Mouse (Mus musculus) testis, postnatal 10 days (tissue): ENCODE data around the gene Zbtb38.

Experiments
- DNase-seq: peaks from one replicate; pipeline ENCODE4 v3.0.0; 2021; ENCODE audit warnings: low spot score

Gene Zbtb38

DNA sequence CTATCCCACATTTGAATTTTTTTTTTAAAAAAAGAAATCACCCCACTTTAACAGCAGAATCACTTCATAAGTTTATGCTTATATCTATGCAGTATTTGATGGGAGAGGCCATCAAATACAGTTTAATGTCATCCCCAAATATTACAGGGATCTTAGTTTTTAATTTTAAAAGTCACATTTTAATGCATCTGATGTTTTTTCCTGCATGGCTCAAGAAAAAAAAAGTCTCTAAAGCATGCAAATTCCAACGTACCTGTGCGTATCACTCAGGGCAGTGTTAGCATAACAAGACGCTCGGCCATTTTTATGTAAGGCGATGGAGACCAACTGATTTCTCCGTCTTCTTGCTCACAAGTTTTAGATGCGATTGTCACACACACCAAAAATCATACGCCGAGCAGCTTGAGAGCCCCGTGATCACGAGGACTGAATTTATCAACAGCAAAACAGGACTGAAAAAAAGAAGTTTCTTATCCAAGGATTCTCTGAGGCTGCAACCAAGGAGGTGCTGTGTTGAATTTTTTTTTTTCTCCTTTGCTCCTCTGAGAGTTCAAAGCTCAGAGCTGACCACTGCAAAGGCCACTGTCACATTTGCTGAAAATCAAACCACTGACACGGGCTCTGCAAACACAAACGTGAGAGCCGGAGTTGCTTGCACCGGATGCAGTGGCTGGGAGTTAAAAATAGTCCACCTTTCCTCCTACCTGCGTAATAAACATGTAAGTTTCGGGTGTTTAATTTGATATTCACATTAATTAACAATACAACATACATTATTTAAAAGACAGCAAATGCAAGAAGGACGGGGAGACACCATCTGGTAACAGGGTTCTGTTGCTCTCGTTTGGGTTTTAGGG lies 21.4 kb downstream of the Zbtb38 start:
- DNase-seq = no peak

- DNase-seq = no peak
Observed at GRCm38 (mm10) chr9:96730311-96730625, 22.4 kb downstream of the Zbtb38 start.

DNA sequence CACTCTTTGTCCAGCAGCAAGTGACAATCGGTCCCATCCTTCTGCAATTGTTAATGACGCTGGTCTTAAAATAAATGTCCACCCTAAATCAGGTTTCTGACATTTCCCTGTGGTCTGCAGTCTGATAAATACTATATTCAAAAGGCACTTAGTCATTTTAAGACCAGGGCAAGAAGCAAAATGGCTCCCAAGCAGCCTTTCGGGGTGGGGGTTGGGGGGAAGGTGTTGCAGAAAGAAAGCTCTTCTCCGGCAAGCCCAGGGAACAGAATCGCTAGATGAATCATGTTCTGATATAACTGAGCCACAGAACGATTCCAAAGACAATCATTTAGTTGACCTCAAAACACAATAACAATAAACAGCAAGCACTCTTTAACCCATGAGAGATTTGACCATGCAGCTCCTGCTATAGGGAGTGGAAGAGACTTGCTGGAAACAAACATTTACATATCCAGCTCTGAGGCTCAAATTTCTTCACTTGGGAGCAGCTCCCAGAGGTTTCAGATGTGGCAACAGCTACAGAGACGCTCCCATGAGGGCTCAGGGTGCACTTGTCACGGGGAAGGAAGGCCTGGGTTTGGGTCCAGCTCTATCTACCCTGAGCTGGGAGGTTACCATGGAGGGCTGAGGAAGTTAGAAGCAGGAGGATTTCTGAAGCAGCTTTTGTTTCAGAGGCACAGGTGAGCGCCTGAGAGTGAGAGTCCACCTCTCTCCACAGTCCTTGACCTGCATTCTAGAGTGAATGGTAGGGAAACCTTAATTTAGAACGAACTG lies 22.9 kb downstream of the Zbtb38 start:
- DNase-seq = no peak

DNA sequence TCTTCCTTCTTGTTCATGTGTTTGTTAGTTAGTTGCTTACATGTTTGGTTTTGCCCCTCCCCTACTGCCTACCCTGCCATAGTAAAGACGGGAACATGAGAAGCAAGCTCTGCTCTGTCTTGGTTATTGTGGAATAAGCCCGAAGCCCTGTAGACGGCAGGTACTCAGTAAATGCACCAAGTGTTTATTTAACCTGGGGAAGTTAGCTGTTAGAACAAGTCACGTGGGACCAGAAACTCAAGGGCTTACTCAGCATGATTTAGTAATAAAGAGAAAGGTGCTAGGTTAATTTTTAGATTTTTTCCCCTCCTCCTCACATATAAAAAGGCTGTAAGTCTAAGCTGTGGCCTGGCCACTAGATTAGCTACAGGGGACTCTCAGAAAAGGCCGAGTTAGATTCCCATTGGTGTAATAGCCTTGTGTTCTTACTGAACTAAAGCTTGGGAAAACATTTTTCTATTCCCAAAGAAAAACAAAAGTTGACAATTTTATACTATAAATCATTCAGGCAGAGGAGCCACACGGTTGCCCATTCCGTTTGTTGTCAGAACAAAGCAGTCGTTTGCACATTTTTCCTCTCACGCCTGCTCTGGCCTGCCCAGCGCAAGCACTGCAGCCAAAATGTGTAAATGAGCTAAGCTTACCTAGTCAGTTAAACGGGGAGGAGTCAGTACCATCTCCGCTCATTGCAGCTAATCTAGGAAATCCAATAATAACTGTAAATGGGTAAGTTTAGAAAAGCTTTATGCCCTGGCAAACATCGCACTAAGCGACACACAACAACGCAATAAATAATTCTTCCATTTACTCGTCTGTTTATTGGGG lies 24.1 kb downstream of the Zbtb38 start:
- DNase-seq = no peak

GRCm38 (mm10) chr9:96727688-96728087 lies 24.9 kb downstream of the Zbtb38 start:
- DNase-seq = peak; percentile 52

GRCm38 (mm10) chr9:96726336-96727131 lies 26.1 kb downstream of the Zbtb38 start:
- no peak for DNase-seq

DNA sequence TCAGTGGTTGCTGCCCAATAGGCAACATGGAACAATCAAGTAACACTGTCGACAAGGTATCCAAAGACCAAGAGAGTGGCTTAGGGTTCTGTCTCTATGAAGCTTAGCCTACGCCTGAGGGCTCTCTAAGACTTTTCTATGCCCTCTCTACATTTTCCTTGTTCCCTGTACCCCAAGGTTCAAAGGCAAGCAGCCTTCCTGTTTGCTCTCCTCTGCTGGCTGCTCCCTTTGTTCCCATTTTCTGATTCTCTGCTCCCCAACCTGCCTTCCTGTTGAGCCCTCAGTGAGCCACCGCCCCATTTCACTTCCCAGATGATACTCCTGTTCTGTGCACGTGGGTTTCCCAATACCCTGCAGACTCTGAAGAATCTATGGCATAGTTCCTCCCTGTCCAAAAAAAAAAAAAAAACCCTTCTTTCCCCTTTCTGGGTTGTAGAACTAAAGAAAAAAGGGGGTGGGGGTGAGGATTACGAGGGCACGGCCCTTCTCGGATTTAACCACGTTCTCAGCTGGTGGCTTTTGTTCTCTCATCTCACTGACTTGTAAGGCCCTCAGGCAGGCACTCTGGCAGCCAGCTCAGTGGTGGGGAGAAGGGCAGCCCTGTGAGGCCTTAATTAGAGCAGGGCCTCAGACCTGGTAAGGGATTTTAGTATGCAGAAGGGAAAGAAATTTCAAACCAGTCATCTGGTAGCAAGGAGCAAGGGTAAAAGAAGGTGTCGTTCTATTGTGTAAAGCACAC lies 26.9 kb downstream of the Zbtb38 start:
- DNase-seq = no peak

DNA sequence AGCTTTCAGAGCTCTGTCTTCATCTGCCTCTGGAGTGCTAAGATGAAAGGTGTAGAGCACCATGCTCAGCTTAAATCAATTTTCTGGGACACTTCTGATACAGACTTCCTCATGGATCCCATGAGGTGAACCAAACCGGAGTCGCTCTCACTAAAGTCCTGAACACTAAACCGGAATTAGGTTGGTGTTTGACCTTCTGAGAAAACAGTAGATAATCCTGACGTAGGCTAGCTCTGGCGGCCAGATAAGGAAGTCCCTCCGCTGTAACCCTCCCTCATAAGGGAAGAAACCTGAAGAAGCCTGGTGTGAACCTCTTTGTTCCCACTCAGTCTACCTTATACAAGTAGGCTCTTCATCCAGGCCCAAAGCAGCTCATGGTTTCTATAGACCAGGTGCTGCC lies 29.0 kb downstream of the Zbtb38 start:
- no peak for DNase-seq

GRCm38 (mm10) chr9:96721163-96721799 lies 31.4 kb downstream of the Zbtb38 start:
- no peak for DNase-seq

DNA sequence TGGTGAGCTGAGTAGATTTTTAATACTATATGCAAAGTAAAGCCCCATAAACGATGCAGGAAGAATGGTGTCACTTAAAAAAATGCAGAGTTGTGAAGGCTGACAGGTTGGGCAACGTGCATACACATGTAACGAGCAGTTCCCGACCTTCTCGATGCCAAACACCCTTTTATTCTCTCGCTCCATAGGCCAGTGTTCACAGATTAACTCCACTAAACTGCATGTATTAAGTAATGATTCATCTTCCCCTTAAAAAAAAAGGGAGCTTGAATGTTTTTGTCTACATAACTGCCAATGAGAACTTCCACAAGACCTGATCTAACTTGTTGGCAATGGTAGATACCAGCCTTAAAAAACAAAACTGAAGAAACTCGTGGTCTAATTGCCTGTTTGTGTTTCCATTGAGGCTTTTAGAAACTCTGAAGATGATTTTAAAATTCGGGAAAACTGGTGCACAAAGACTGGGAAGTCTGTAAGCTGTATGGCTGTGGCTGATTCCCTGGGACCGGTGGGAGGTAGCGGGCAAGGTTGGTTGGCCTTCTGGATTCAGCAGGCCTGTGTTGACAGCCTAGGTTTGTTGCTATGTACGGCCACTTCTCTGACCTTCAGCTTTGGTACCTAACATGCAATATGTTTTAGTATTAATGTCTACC lies 32.0 kb downstream of the Zbtb38 start:
- no peak for DNase-seq

- peak; percentile 78 for DNase-seq
Observed at GRCm38 (mm10) chr9:96719408-96720158, 33.0 kb downstream of the Zbtb38 start.

- DNase-seq = no peak
Observed at GRCm38 (mm10) chr9:96718888-96719287, 33.7 kb downstream of the Zbtb38 start.

DNA sequence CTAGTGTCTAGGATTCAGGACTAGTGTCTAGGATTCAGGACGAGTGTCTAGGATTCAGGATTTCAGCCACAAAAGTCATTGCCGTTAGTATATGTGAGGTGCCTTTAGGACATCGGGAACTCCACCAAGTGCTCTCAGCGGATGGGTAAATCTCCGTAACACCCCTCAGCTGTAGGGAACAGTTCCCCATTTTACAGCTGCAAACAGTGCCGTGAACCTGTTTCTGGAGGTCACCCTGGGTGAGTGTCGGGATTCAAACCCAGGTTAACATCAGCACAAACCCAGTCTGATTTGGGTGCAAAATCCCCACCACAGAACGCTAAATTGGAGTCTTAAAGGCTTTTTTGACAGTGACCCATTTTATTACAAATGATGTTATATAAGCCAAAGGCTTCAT lies 34.2 kb downstream of the Zbtb38 start:
- DNase-seq = no peak

DNA sequence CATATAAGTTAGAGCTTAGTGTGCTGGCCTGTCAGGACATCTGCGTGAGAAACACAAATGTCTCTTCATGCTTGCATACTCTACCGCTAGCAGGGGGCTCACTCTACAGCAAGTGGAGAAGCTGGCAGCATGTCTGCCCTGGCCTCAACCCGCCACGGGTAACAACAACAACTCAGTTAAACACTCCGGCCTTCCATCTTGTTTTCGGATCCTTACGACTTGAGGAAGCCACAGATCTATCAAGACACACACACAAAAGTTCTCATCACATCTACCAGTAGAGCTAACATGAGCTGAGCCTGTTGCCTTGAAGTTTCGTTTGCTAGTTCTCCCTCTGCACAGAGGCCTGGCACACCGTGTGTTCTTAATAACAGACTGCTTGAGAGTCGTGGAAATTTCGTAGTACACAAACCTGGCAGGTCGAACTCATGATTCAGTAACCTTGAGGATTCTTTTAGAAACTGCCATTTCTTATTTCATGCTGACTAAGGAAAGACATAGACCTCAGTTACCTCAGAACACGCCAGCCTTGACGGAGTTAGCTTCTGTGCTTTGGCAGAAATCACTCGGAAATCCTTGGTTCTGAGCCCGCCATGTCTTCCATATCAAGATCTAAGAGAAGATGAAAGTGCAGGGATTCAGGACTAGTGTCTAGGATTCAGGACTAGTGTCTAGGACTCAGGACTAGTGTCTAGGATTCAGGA lies 34.8 kb downstream of the Zbtb38 start:
- DNase-seq = no peak

GRCm38 (mm10) chr9:96716735-96717444 lies 35.7 kb downstream of the Zbtb38 start:
- DNase-seq = no peak

DNA sequence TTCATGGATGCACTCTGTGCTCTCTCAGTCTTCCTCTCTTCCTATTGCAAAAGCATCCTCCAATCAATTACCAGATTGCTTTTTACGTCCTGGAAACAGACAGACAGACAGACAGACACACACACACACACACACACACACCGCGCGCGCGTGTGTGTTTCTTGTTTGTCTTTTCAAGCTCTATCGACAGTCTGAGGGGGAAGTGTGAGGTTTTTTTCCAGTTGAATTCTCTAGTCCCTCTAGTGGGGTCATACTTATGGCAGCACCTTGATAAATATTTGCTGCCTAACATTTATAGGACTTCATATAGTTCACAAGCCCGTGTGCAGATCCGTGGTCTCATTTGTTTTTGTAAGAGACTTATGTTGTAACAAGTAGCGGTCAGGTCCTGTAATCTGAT lies 36.5 kb downstream of the Zbtb38 start:
- no peak for DNase-seq

GRCm38 (mm10) chr9:96715171-96715570 lies 37.5 kb downstream of the Zbtb38 start:
- no peak for DNase-seq
